Mouse (Mus musculus) 416B (cell line): ENCODE measurements at regions not wholly inside any gene's neighbourhood (a gene's known extent, or its start where the extent isn't known, plus 50 kb on each side); places are given as distances from the start of the nearest gene placed in this dataset.

ENCODE experiments used
- DNase-seq: peaks from one replicate; pipeline ENCODE4 v3.0.0; 2011; ENCODE audit warnings: low read depth

DNA sequence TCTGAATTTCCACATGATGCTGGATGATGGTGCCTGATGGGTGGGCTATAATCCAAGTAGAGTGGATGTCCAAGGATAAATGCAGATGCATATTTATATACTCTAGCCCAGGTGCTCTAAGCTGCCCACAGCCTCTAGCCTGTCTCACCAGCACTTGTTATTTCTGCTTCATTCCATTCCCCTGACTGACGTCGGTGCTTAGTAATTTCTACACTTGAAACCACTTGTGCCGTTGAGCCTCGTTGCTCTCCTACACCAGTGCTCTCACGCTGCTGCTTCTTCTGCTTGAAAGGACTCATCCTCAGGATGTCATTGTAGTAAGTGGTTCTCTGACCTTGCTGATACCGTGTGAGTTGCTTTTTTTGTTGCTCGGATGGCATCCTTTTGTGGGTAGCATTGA is 724.7 kb upstream of the Auts2 start:
- DNase-seq: no peak

DNA sequence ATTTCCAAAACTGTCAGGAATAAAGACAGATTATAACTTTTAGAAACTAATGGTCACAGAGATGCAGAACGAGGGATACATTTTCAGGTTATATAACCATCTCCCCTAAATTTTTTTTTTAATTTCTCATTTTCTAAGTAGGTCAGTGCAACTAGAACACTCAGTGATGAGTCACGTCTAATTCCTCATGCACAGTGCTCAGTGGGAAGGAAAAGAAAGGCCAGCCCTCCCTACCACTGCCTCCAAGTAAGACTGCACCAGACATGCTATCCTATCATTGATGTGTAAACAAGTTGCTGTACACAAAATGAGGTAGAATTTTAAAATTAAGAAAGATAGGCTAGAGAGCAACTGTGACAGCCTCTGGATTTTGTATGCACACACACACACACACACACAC is 724.2 kb upstream of the Auts2 start:
- DNase-seq: no peak

DNA sequence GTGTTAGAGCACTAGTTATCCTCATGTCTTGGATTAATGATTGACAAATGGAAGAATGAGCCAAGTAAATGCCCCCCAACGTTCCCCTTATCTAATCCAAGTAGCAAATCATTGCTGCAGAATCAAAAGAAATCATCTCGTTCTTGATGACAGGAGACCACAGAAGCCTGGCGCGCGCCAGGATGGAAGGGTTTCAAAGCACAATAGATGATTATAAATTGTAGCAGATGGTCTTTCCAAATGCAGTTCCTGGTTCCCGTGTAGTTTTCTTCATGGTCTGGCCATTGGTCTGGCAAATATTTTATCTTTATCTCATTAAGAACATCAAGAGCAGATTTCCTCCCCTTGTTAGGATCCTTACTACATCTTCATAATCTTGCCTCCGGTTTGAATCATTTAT is 721.8 kb upstream of the Auts2 start:
- no peak for DNase-seq

DNA sequence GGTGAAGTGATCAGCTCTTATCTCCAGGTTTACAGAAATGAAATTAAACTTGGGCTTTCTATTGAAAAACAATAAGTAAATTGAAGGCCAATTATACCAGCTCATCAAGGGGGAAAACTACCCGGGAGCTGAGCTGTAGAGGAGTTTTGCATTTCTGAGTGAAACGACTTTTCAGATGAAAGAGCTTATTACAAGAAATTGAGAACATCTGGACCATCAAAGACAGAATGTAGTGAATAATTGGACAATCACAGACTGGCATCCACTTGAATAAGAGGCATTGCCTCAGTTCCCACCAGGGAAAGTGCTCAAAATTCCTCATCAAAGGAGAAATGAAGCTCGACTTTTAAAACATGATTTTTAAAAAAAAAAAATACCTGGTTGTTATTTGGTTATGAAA is 675.7 kb upstream of the Auts2 start:
- DNase-seq: no peak

DNA sequence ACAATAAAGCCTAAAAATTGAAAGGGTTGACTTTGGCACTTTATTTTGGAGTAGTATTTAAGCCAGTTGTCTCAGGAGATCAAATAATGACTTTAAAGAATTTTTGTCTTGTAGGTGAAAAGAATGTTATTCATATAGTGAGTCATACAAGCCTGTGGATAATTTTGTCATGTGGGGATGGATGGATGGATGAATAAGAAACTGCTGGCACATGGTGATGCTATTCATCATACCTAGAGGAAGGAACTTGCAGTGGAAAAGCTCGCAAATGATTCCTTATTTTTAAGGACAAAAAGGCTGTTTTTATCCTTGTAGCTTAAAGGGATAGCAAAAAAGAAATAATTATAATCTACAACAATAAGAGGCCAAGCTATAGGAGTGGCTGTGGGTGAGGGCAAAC is 655.4 kb upstream of the Auts2 start:
- DNase-seq: no peak

DNA sequence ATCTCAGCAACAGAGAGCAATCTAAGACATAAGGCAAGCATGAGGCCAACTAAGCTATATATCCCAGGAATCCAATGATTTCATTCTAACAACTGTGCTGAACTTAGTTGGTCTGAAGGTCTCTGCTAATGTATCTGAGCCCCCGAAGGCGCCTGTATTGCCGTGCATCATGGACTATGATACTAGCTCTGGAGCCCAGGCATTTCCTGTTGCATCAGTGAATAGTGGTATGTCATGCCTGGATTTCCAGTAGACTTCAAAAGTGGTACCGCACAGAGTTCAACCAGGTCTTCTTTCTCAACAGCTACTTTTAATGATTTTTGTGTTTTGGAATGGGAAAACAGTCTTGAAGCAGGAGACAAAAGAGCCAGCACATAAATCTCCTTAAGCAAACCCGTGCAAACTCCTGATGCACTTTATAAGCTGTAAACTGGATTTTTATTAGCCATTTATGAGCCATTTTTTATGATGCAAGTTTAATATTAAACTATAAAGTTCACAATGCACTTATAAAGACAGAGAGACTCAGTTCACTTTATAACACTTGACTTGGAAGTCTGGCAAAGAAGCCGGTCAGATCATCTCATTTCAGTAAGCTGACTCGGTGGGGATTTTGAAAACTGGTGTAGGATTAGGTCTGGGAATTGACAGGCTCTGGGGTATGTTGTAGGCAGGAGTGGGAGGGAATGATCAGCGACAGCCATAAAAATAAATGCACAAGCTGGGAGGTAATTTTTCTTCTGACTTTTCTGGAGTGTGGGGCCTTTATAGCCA is 646.8 kb upstream of the Auts2 start:
- no peak for DNase-seq

DNA sequence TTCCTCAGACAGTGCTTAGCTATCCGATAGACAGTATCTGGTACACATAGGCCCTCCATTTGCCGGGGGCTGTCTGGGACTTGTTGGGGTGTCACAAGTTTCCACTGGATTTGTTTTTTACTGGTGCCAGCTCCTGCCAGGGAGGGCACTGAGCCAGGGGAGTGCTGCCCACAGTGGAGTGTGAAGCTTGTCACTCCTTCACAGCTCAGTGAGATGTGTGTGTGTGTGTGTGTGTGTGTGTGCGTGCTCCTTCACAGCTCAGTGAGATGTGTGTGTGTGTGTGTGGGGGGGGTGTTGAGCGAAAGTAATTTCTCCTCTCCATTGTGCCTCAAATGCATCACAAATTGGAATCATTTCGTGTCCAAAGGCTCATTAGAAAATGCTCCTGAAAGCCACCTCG is 632.5 kb upstream of the Auts2 start:
- no peak for DNase-seq

DNA sequence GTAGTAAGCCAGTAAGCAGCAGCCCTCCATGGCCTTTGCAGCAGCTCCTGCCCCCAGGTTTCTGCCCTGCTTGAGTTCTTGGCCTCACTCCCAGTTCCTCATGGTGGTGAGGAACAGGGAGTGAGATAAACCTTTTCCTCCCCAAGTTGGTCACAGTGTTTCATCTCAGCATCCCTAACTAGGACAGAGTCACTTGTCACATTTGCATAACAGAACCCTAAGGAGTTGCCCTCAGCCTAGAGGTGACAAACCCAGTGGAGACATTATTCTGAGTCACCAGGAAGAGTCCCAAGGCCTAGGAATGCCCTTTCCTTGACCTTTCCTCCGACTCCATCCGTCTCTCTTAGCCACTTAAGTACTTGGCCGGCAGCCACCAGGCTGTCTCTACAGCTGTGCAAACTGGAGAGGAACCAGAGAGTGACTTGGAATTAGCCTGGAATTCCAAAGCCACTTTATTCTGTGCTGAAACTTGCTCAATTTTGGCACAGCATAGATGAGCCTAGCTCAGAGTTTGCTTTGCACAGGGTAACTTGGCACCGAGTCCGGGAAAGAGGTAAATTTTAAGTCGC is 630.1 kb upstream of the Auts2 start:
- DNase-seq: no peak

DNA sequence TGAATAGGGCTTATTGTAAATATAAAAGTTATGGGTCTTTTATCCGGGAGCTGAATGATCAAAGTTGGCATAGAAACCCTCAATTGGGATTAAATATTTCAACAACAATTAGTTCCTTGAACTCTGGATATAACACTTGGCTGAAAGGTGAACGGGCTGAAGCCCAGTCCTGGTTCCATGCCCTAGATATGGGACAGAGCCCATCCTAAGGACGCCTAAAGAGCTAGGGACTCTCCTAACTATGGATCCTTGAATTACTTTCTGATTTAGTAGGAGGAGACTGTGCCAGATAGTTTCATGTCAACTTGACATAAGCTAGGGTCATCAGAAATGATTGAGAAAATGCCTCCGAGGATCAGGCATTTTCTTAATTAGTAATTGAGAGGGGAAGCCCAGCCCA is 629.5 kb upstream of the Auts2 start:
- DNase-seq: no peak

DNA sequence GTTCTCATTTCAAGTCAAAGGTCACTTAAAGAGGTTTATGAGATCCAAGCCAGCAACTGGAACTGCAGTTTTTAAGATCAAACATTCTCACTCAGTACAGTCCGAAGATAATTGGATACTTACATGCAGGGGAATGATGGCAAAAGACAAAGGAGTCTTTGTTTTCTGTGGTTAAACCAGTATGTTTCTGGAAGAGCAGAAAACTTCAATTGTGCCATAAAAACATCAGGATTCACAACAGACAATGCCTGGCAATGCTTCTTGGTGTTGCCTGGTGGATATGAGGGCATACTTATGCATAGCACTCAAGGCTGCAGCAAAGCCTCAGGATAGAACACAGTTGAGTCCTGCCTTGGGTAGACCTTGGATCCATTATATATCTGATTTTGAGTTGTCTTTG is 628.1 kb upstream of the Auts2 start:
- no peak for DNase-seq

DNA sequence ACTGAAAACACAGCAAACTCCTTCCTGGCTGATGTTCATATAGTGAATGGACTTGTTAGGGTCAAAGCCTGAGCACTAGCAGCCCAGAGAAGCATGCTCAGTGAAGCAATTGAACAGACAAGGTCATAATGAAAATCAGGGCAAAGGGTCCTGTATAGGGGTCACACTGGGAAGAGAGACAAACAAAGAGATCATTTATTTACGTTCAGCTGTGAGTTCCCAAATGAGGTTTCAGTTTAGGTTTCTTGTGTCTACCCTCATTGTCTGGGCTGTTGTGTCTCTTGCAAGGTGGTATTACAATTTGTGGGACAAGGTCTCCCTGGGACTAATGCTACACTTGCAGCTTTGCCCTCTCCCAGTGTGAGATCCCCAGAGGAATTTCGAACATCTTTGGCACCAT is 624.4 kb upstream of the Auts2 start:
- DNase-seq: no peak

DNA sequence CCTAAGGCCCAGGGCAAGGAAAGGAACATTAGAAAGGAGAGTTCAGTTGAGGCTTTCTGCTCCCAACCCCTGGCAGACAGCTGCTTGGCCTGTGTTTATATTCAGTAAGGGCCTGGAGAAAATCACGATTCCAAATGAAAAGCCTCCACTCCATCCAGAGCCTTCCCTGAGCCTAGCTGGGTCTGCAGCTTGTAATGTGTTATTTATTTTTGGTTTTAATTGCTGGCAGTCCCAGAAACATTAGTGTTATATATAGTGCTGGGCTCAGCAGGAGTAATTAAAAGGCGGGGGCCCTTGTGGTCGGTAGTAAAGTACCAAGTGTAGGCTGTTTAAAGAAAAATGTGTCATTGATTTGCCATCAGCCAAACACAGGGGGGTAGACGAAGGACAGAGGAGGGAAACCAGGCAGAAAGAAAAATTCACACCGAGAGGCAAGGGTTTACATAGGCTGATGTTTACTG is 623.9 kb upstream of the Auts2 start:
- no peak for DNase-seq

DNA sequence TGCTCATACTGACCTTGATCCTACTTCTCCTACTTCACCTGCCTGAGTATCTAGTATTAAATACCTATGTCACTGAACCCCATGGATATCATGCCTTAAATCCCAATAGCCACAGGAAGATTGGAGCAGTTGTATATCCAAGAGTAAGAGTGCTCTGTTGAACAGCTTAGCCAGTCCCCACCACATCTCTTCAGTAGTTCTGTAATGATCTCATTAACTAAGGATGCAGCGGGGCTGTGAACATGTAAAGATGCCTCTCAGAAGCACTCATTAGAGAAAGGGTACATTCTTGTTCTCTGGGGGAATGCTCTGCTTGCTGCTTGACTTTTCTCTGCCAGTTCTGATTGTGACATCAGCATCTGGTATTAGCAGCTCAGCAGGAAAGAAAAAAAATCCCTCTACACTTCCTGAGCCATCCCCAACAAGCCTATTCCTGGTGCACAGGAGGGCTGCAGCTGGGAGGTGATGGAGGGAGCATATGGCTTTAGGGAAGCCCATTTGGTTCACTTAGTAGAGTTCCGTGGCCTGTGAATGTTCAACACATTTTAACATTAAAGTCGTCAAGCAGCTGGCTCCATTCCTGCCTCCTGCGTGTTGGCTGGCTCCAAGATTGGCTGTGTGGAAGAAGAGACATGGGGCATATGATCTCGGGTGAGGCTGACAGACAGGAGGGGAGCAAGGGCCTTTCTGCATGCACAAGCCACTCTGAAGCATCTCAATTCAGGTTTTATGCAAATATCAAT is 613.1 kb upstream of the Auts2 start:
- no peak for DNase-seq

DNA sequence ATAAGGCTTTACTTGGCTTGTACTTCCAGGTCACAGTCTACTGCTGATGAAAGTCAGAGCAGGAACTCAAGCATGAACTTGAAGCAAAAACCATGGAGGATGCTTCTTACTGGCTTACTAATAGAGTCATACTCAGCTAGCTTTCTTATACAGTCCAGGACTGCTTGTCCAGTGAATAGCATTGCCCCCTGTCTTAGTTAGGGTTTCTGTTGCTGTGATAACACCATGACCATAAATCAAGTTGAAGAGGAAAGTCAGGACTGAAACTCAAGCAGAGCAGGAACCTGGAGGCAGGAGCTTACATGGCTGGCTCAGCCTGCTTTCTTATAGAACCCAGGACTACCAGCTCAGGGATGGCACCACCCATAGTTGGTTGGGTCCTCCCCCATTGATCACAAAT is 602.9 kb upstream of the Auts2 start:
- no peak for DNase-seq

DNA sequence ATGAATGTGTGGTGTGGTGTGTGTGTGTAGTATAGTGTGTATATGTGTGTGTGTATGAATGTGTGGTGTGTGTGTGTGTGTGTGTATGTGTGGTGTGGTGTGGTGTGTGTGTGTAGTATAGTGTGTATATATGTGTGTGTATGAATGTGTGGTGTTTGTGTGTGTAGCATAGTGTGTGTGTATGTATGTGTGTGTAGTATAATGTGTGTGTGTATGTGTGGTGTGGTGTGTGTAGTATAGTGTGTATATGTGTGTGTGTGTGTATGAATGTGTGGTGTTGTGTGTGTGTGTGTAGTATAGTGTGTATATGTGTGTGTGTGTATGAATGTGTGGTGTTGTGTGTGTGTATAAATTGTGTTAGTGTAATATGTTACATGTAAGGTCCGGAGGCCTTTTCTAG is 600.5 kb upstream of the Auts2 start:
- DNase-seq: no peak

DNA sequence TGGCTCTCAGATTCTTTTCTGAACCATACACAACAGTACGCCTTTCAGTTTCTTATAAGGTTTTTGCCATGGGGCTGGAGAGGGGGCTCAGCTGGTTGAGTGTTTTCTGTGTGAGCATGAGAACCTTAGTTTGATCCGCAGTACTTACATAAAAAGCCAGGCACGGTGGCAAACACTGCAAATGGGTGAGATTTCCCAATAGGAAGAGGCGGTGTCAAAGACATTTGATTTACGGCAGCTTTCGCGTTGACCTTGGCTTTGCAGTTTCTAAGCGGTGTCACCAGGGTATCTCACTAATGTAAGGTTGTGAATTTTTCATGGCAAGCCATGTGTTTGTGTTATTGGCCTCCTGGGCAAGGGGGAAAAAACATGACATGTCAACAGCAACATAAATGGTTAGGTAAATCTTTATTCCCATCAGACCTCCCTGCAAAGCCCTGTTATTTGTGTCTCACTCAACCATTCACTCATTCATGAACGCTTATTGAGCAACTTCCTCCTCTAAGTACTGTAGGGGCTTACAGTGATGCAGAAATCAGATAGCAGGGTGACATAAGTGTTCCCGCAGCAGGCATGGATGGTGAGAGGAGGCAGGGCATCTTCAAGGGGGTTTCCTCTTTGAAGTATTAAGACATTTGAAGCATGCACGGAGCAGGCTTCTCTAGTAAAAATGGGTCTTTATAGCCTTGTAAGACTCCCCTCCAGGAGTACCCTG is 599.4 kb upstream of the Auts2 start:
- no peak for DNase-seq

DNA sequence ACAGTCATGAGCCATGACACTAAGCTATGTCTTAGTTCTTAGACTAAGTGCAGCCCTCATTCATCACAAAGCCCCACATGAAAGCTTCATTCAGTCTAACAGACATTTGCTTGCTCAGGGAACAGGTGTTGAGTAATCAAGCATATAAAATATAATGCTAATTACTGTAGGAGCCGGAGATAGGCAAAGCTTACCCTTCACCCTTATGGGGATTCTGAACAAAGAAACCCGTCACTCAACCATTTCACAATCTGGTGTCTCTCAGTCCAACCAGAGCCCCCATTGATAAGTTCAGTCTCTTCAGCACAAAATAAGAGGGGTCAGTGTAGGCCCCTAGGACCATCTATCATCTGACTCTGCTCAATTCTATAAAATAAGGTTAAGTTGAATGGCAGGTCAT is 587.9 kb upstream of the Auts2 start:
- DNase-seq: no peak

DNA sequence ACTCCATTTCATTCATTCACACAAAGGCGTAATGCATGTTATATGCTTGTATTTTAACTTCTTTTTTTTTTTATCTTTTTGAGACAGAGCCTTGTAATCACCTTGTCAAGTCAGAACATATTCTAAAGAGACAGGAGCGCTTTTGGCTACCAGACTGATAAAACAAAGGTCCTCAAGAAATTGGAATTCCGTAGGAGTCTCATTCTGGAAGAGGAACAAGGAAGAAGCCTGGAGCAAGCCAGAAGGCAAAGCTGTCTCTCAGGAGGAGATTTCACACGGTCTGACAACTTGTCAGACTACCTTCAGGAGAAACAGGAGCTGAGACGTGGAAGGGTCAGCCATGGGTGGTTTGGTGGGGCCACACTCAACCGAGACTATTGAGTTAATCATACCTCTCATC is 587.2 kb upstream of the Auts2 start:
- DNase-seq: no peak

DNA sequence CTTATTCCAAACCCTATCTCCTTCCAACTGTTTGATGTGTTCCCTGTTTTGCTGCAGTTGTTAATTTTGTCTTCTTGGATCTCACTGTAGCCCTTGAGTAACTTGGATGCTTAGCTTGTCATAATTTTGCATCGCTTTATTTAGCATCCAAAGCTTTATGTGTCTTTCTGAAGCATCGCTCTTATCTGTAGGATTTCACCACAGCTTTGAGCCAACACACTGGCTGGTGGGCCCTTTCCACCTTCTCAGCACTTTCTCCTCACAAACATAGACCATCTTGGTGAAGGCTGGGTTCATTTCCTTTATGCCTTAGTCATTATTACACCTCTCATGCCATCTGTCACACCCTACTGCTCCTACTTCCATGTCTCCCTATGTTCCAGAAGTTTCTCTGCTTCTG is 581.1 kb upstream of the Auts2 start:
- DNase-seq: no peak

DNA sequence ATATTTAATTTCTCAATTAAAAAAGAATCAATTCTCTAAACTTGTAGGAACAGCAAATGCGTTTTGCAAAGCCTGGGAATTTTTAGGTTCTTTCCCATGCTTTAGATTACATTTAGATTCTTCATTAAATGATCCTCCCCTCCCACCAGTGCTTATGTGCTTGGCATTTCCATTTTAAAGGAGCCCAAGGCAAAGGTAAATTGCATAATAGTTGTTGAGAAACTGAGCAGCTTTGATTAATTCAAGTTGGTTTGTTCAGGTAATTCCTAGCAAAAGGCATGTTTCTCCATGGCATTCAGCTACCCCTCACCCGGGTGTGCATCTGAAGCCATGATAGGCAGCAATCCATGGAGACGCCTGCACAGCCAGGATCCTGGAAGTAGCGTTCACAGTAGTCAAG is 570.8 kb upstream of the Auts2 start:
- DNase-seq: no peak

DNA sequence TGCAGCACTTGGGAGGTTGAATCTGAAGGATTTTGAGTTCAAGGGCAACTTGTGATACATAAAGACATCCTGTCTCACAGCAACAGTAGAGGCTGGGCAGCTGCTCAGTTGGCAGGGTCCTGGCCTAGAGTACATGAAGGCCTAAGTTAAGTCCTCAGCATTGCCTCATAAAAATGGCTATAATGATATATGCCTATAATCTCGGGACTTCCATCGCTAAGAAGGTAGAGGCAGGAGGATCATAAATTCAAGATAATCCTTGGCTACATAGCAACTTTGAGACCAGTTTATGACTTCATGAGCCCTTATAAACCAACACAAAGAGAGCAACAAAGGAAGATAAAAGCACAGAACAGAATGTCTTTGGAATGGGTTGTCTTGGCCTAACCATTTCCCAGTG is 570.0 kb upstream of the Auts2 start:
- DNase-seq: no peak

DNA sequence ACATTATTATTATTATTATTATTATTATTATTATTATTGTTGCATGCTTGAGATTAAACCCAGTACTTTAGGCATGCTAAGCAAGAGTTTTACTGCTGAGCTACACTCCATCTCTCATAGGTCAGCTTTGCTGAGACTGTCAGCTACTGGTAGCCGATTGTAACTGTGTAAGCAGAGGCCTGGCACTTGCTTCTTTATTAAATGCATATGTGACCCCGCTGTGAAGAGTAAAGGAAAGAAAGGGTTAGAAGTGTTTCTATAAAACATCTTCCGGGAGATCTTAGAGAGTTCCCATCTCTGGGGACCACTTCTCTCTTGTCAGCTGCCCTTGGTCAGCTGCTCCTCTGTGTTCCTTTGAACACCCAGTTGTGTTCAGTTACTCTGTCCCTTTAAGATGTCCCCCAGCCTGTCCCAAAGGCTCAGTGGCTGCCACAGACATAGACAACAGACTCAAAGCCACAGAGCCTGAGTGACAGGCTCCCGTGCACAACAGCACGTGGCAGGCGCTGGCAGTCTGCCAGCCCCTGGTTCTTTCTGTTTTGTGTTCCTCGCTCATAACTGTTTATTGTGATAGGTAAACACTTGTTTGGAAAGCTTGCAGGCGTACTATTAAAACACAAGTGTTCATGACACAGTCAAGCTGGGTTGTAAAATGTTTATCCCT is 563.7 kb upstream of the Auts2 start:
- DNase-seq: no peak
